Mouse (Mus musculus): ENCODE measurements around the gene Rbm44. TPM values are rescaled to one million over a fixed set of nuclear protein-coding genes. Genes with fewer than 3 reads are reported as not detected.

Gene Rbm44
- polyA plus RNA-seq, 1 experiment from 2014 or later = 3.3 TPM

GRCm38 (mm10) chr1:91219641-91220321 lies 74.9 kb downstream of the Rbm44 start:
- Histone ChIP-seq H3K4me2 (ENCODE audit: low read length) (no peak overlapping the region), H3K4me3 (ENCODE audit: control insufficient read depth in 1 of 2, insufficient read depth in 1 of 2, low read depth in 1 of 2, low read length in 2 of 2) (no peak overlapping the region), H3K27me3 (ENCODE audit: control insufficient read depth, insufficient read depth, low read length) (no peaks in the 10 kb centered on the region), H3K27ac (replicated peaks in 1 of 2; ENCODE audit: control insufficient read depth in 1 of 2, insufficient read depth in 1 of 2, low read depth in 2 of 2, low read length in 2 of 2) (no peak overlapping the region), H3K4me1 (ENCODE audit: control insufficient read depth in 2 of 2, insufficient read depth in 2 of 2, low read length in 2 of 2) (peaks cover 28 to 36% of the 10 kb centered on the region in 2 experiments), H3K9ac (ENCODE audit: low read length) (no peak overlapping the region), H3K36me3 (ENCODE audit: control insufficient read depth, insufficient read depth, low read length) (0 out of 2 replicates have a peak, but pooled peaks cover 5% of the 10 kb centered on the region), H3K9me3 (ENCODE audit: control insufficient read depth, low read length) (no peaks in the 10 kb centered on the region)
- 76% methylated on average over 7 of the region's 7 CpGs for WGBS
- ATAC-seq (ENCODE audit: insufficient number of reproducible peaks, insufficient read depth, low FRiP score, low read depth) = no peak

DNA sequence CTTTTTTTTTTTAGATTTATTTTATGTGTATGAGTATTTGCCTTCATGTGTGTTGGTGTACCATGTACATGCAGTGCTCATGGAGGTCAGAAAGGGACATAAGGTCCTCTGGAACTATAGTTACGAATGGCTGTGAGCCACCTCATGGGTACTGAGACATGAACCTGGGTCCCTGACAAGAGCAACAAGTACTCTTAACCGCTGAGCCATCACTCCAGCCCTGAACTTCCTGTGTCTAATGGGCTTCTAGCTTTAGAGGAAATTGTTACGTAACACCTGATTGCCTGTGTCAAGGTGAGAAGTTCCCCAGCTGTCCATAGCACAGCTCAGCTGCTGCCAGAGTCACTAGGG lies 75.4 kb downstream of the Rbm44 start:
- H3K36me3 ChIP-seq (ENCODE audit: control insufficient read depth, insufficient read depth, low read length) = 0 out of 2 replicates have a peak, but pooled peaks cover 5% of the 10 kb centered on the region
- H3K27me3 ChIP-seq (ENCODE audit: control insufficient read depth, insufficient read depth, low read length) = no peaks in the 10 kb centered on the region
- 84% methylated on average over 3 of the region's 3 CpGs for WGBS
- H3K9ac ChIP-seq (ENCODE audit: low read length) = no peak overlapping the region
- no peak overlapping the region for H3K4me2 ChIP-seq (ENCODE audit: low read length)
- H3K27ac ChIP-seq (replicated peaks in 1 of 2; ENCODE audit: control insufficient read depth in 1 of 2, insufficient read depth in 1 of 2, low read depth in 2 of 2, low read length in 2 of 2) = no peak overlapping the region
- ATAC-seq (ENCODE audit: insufficient number of reproducible peaks, insufficient read depth, low FRiP score, low read depth) = no peak
- H3K4me3 ChIP-seq (ENCODE audit: control insufficient read depth in 1 of 2, insufficient read depth in 1 of 2, low read depth in 1 of 2, low read length in 2 of 2) = no peak overlapping the region
- peaks cover 23 to 30% of the 10 kb centered on the region in 2 experiments for H3K4me1 ChIP-seq (ENCODE audit: control insufficient read depth in 2 of 2, insufficient read depth in 2 of 2, low read length in 2 of 2)
- no peaks in the 10 kb centered on the region for H3K9me3 ChIP-seq (ENCODE audit: control insufficient read depth, low read length)

Other genes with a start within 250 kb of the Rbm44 start
- 0.24 and 0.36 TPM in 2 replicates for gene Mlph, start 230.0 kb upstream of the Rbm44 start, polyA plus RNA-seq (2014; fragmentation: Nextera tagmentation; extraction: Ambion mirVana)
- not detected in 2 replicates for gene Prlh, start 192.0 kb upstream of the Rbm44 start, polyA plus RNA-seq (2014; fragmentation: Nextera tagmentation; extraction: Ambion mirVana)
- gene Rab17, start 175.4 kb upstream of the Rbm44 start, polyA plus RNA-seq (2014; fragmentation: Nextera tagmentation; extraction: Ambion mirVana) = 2.5 and 2.7 TPM in 2 replicates
- 151 and 161 TPM in 2 replicates for gene Lrrfip1, start 146.4 kb upstream of the Rbm44 start, polyA plus RNA-seq (2014; fragmentation: Nextera tagmentation; extraction: Ambion mirVana)
- gene Ramp1, start 34.7 kb downstream of the Rbm44 start, polyA plus RNA-seq (2014; fragmentation: Nextera tagmentation; extraction: Ambion mirVana) = 55.9 and 56.9 TPM in 2 replicates
- 63.5 and 67.6 TPM in 2 replicates for gene Ube2f, start 105.2 kb downstream of the Rbm44 start, polyA plus RNA-seq (2014; fragmentation: Nextera tagmentation; extraction: Ambion mirVana)
- 10.6 and 12.1 TPM in 2 replicates for gene Scly, start 153.2 kb downstream of the Rbm44 start, polyA plus RNA-seq (2014; fragmentation: Nextera tagmentation; extraction: Ambion mirVana)
- 0.12 TPM in 1 of 2 replicates, not detected in the other for gene Espnl, start 177.0 kb downstream of the Rbm44 start, polyA plus RNA-seq (2014; fragmentation: Nextera tagmentation; extraction: Ambion mirVana)
- gene Klhl30, start 205.9 kb downstream of the Rbm44 start, polyA plus RNA-seq (2014; fragmentation: Nextera tagmentation; extraction: Ambion mirVana) = 61.8 and 63.4 TPM in 2 replicates
- 0.63 and 2.5 TPM in 2 replicates for gene Erfe, start 221.3 kb downstream of the Rbm44 start, polyA plus RNA-seq (2014; fragmentation: Nextera tagmentation; extraction: Ambion mirVana)

All from heart, embryonic 14.5 days (tissue).